Mouse (Mus musculus) liver, adult 2 months (tissue): ENCODE data around the gene Rcc2.

Experiments
- CTCF ChIP-seq: fragments of 200-500 bp; IDR thresholded peaks from 2 replicates; pipeline ENCODE4 v1.5.1; 2011; ENCODE audit warnings: low read depth, low read length, control low read depth
- POLR2A ChIP-seq: fragments of 200-500 bp; IDR thresholded peaks from 2 replicates; pipeline ENCODE4 v1.6.1; 2011; ENCODE audit warnings: low read length, control low read depth; ENCODE audit not compliant: insufficient read depth; ENCODE audit errors: extremely low read depth

DNA sequence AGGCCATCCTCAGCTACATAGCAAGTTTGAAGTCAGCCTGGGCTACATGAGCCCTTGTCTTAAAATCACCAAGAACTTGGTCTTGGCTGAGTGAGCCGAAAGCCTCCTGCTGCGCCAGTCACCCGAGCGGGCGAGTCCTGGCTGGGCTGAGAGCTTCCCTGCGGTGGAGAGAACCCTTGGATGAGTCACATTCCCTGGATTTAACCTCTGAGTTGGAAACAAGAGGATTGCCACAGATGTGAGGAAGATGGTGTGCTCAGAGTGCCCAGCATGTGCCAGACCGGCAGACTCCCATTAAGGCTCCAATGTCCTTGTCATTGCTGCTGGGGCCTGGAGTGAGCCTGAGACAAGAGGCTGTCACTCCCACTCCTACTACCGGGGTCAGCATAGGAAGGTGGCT, 32.5 kb upstream of the Rcc2 start:
- TF ChIP-seq POLR2A (no peak), CTCF (no peak)
